Mouse (Mus musculus): ENCODE results near the gene Sh2d4b. TPM values are rescaled to one million over a fixed set of nuclear protein-coding genes. Genes with fewer than 3 reads are reported as not detected.
A peak's percentile ranks its signal among the peaks of the same experiment; 100 is the strongest.

Gene Sh2d4b
- polyA plus RNA-seq, 1 experiment from 2014 or later: 1.6 TPM

DNA sequence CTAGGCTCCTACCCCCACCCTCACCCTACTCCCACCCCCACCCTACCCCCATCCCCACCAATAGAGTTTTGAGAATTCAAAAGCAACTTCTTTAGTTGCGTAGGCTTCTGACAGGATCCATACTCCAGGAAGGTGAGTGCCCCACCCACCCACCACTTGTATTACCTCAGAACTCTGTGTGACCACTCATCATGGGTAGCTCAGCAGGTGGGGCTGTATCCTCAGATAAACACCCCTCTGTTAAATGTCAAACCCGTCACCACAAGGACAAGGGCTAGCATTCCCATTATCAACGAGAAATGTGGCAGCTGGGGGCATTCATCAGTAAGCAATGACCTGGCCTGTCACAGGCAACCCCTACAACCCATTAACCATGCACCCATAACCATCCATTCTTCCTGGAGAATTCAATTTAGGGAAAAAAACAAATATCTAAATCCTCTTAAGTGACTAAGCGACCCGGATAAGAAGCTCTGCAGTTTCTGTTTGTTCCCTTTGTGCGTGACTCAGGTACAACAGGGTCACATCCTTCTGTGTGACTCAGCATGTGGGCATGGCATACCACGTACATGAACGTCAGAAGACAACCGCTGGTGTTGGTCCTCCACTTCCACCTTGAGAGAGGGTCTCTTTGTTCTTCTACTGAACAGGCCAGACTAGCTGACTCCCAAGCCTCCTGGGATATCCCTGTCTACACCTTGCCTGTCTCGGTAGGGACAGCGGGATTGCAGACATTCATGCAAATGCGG is 9.4 kb upstream of the Sh2d4b start:
- no peak for ATAC-seq (ENCODE audit: low read depth)
- WGBS: 75% methylated on average over 12 of the region's 12 CpGs
- no peak overlapping the region for H3K27ac ChIP-seq (replicated peaks)
- H3K27me3 ChIP-seq: no peaks in the 10 kb centered on the region
- peaks cover 24% of the 10 kb centered on the region for H3K36me3 ChIP-seq
- H3K9ac ChIP-seq: no peak overlapping the region
- no peak overlapping the region for H3K4me3 ChIP-seq
- H3K9me3 ChIP-seq: no peaks in the 10 kb centered on the region
- no peaks in the 10 kb centered on the region; the same call in 1 of the 2 replicates for H3K4me1 ChIP-seq (replicated peaks)
- H3K4me2 ChIP-seq: no peak overlapping the region

DNA sequence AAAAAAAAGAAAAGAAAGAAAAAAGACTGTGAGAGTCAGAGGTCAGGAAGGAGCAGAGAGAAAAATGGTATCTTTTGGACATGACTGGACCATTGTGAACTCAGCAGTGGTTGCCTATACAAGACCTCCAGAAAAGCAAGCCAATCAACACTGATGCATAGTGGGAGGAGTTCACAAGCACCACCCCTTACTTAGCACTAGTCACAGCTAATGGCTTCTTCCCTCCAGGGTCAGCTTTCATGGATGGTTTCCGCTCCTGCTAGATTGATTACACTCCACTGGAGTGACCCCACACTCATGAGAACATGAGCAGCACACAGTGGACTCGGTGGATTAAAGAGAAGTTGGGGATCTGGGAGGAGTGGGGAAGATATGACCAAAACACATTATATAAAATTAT is 7.2 kb upstream of the Sh2d4b start:
- WGBS: 63% methylated on average over 2 of the region's 2 CpGs
- no peak for ATAC-seq (ENCODE audit: low read depth)
- no peaks in the 10 kb centered on the region for H3K9me3 ChIP-seq
- no peaks in the 10 kb centered on the region; the same call in 1 of the 2 replicates for H3K4me1 ChIP-seq (replicated peaks)
- no peak overlapping the region for H3K4me3 ChIP-seq
- peaks cover 3% of the 10 kb centered on the region for H3K36me3 ChIP-seq
- no peak overlapping the region for H3K4me2 ChIP-seq
- H3K27ac ChIP-seq (replicated peaks): no peak overlapping the region
- no peak overlapping the region for H3K9ac ChIP-seq
- no peaks in the 10 kb centered on the region for H3K27me3 ChIP-seq

DNA sequence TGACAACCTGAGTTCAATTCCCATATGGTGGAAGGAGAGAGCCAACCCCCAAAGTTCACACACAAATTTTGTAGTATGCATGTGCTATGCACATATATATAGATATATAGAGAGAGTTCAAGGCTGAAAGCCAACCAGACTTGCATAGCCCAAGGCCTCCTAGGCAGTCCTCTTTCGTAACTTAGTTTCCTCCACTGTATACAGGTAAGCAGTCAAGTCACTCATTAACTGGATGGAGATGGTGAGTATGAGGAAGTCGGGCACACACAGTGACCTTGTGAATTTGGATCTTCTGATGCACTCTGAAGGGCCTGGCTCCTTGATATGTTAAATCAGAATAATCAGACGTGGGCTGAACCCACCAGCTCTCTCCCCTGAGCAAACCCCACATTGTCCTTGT is 4.8 kb upstream of the Sh2d4b start:
- peaks cover 8% of the 10 kb centered on the region for H3K4me1 ChIP-seq (replicated peaks)
- no peak overlapping the region for H3K9ac ChIP-seq
- no peak for ATAC-seq (ENCODE audit: low read depth)
- no peaks in the 10 kb centered on the region for H3K9me3 ChIP-seq
- H3K27me3 ChIP-seq: no peaks in the 10 kb centered on the region
- 0 out of 2 replicates have a peak, but pooled peaks cover 2% of the 10 kb centered on the region for H3K36me3 ChIP-seq
- WGBS: 83% methylated on average over 3 of the region's 3 CpGs
- H3K4me3 ChIP-seq: no peak overlapping the region
- H3K27ac ChIP-seq (replicated peaks): no peak overlapping the region
- H3K4me2 ChIP-seq: no peak overlapping the region

DNA sequence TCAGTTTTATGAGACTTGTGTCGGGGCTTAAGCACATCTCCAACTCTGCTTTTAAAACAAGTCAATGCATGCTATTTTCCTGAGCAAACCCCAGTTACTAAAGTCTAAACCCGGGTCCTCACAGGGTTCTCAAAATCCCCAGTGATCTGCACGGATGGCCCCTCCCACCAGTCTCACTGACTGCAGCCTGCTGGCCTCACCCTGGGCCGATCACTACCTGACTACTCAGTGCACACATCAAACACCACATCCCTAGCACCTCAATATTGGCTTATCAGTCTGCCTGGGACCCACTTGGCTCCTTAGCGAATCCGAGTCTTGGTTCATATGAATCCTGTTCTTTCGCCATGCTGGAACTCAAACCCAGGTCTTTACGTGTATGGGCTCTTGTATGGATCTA is 2.6 kb upstream of the Sh2d4b start:
- H3K9me3 ChIP-seq: no peaks in the 10 kb centered on the region
- H3K4me3 ChIP-seq: no peak overlapping the region
- H3K36me3 ChIP-seq: no peaks in the 10 kb centered on the region
- H3K4me1 ChIP-seq (replicated peaks): peaks cover 8% of the 10 kb centered on the region; the same call in 1 of the 2 replicates
- no peak overlapping the region for H3K4me2 ChIP-seq
- no peak overlapping the region for H3K27ac ChIP-seq (replicated peaks)
- H3K9ac ChIP-seq: no peak overlapping the region
- ATAC-seq (ENCODE audit: low read depth): no peak
- WGBS: 83% methylated on average over 8 of the region's 8 CpGs
- no peaks in the 10 kb centered on the region for H3K27me3 ChIP-seq

DNA sequence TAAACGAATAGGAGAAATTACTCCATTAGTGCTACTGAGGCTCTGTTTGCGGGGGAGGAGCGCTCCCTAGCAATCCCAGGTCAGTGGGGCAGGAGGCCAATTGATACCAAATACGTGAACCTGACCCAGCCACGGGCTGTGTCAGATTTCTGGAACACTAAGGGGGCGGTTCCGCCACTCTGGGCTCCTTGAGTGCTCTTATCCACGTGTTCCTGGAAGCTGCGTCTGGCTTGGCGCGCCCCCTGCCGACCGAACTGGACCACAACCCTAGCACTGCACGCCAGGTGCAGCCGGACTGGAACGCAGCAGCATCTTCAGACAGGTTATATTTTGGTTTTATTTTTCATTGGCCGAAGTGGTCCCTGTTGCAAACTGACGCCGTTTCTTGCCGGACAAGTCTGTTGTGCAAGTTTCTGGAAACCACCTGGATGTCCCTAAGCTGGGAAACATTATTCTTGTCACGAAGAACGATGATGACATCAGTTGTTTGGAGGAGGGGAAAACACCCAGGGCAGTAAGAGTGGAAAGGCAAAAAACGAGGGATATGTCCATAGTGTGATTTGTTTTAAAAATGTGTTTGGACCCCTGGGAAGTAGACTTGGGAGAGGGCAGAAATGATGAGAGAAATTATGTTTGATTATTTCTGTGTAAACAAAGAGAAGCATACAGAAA is 1.6 kb upstream of the Sh2d4b start:
- Histone ChIP-seq H3K36me3 (no peaks in the 10 kb centered on the region), H3K4me3 (peak overlapping the region; percentile 21), H3K27ac (replicated peaks) (no peak overlapping the region), H3K27me3 (no peaks in the 10 kb centered on the region), H3K9me3 (no peaks in the 10 kb centered on the region), H3K9ac (peak overlapping the region; percentile 32; the same call in 1 of the 2 replicates), H3K4me1 (replicated peaks) (peaks cover 8% of the 10 kb centered on the region; the same call in 1 of the 2 replicates), H3K4me2 (peak overlapping the region; percentile 50)
- ATAC-seq (ENCODE audit: low read depth): peak; percentile 89
- 16% methylated on average over 23 of the region's 23 CpGs for WGBS

DNA sequence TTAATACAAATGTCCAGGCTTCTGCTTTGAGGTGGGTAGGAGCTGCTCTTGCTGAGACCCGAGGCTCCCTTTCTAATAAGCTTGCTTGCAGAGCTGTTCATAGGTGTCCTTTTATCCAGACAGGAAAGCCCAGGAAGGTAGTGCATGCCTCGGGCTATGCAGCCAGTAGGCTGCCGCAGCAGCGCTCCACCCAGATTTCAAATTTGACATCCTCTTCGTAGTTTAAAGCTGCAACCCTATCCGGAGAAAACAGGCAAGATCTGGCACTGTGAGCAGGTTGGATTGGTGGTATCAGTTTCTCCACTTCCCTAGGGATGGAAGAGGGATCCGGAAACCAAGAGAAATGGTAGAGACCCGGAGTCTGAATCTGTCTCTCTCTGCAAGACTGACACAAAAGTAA is 818 bp upstream of the Sh2d4b start:
- H3K9ac ChIP-seq: peak overlapping the region; percentile 32
- 0 out of 2 replicates have a peak, but pooled peaks have one; percentile 9 for ATAC-seq (ENCODE audit: low read depth)

DNA sequence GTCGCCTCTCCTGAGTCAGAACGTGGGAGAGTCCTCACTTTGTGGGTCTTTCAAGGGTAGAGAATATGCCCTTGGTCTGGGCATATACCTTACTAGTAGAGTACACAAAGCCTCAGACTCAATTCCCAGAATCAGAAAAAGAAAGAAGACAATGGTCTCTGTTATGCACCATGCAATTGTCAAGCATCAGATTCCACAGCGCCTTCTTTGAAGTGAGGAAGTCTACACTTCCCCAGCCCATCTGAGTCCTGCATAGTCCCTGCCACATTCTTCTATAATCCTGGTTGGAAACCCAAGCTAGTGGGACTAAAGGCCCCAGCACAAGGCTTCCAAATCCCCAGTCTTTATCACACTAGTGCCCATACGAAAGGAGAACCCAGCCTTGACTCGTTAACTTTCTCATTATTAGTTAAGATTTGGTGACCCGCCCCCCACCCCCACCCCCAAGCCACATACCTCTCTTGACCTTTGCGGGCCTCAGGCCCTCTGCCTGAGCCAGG is 690 bp downstream of the Sh2d4b start:
- Histone ChIP-seq H3K9me3 (no peaks in the 10 kb centered on the region), H3K4me3 (no peak overlapping the region), H3K27me3 (no peaks in the 10 kb centered on the region), H3K9ac (no peak overlapping the region), H3K27ac (replicated peaks) (no peak overlapping the region), H3K4me2 (no peak overlapping the region), H3K4me1 (replicated peaks) (peaks cover 8% of the 10 kb centered on the region; the same call in 1 of the 2 replicates), H3K36me3 (no peaks in the 10 kb centered on the region)
- ATAC-seq (ENCODE audit: low read depth): no peak
- 91% methylated on average over 7 of the region's 7 CpGs for WGBS

More for the DNA sequence above, 818 bp upstream of the Sh2d4b start:
- H3K36me3 ChIP-seq: no peaks in the 10 kb centered on the region
- no peak overlapping the region for H3K4me2 ChIP-seq
- WGBS: 73% methylated on average over 8 of the region's 8 CpGs
- H3K27ac ChIP-seq (replicated peaks): no peak overlapping the region; the same call in 1 of the 2 replicates
- H3K4me3 ChIP-seq: no peak overlapping the region
- H3K4me1 ChIP-seq (replicated peaks): peaks cover 8% of the 10 kb centered on the region; the same call in 1 of the 2 replicates
- no peaks in the 10 kb centered on the region for H3K9me3 ChIP-seq
- no peaks in the 10 kb centered on the region for H3K27me3 ChIP-seq

DNA sequence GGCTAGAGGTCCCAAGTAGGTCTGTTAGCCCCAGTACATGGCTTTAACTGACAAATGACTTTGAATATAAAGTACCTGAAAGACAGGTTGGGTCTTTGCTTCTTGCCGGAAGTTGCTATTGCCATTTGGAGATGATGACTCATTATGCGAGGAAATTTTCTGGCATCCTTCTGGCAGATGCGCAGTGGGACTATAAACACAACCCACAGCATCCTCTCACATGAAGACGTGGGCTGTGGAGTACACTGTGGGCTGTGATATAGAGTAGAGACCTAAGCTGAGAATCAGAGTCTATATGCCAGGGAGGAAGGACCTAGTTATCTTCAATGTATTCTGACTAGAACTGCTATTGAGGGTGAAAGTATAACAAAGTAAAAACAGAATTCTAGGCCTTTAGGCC is 1.6 kb downstream of the Sh2d4b start:
- Histone ChIP-seq H3K4me3 (no peak overlapping the region), H3K9ac (no peak overlapping the region), H3K4me1 (replicated peaks) (peaks cover 8% of the 10 kb centered on the region; the same call in 1 of the 2 replicates), H3K27ac (replicated peaks) (no peak overlapping the region), H3K27me3 (no peaks in the 10 kb centered on the region), H3K36me3 (no peaks in the 10 kb centered on the region), H3K4me2 (no peak overlapping the region), H3K9me3 (no peaks in the 10 kb centered on the region)
- WGBS: 90% methylated on average over 4 of the region's 4 CpGs
- no peak for ATAC-seq (ENCODE audit: low read depth)

DNA sequence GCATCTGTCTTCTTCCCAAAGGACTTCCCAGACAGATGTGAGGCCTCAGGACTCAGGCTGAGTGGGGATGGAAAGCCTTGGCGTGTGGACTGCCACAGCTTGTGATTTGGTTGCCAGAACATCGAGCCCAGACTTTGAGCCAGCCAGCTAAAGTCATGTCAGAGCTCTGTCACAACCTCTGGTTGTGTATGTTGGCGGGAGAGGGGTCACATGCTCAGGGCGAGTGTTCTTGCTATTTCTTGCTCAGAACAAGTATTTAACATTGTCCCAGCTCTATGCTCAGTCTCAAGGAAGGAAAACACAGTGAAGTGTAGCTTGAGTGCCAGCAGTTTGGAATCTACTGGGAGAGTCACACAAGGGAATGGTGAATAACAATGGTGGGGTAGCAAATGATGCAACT is 3.4 kb downstream of the Sh2d4b start:
- 78% methylated on average over 4 of the region's 4 CpGs for WGBS
- H3K36me3 ChIP-seq: no peaks in the 10 kb centered on the region
- no peak overlapping the region for H3K4me3 ChIP-seq
- no peaks in the 10 kb centered on the region for H3K9me3 ChIP-seq
- no peaks in the 10 kb centered on the region for H3K27me3 ChIP-seq
- ATAC-seq (ENCODE audit: low read depth): no peak
- no peak overlapping the region for H3K27ac ChIP-seq (replicated peaks)
- H3K9ac ChIP-seq: no peak overlapping the region
- no peak overlapping the region for H3K4me2 ChIP-seq
- H3K4me1 ChIP-seq (replicated peaks): peaks cover 8% of the 10 kb centered on the region; the same call in 1 of the 2 replicates

DNA sequence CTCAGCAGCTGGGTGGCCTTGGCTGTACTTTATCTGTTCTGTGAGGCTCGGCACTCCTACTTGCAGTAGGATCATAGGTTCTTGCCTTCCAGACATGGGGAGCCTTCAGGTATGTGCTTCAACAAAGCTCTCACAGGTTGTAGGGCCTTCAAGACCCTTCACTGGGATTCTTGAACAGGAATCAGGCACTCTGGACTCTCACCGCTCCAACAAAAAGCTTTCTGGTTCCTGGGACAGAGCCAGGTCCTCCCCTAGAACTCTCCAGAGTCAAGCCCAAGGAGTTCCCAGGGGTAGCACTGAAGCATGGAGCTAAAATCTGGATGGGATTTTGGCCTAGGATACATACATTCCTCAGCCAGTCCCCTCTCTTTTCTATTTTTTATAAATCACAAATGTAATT is 3.9 kb downstream of the Sh2d4b start:
- Histone ChIP-seq H3K27ac (replicated peaks) (no peak overlapping the region), H3K9me3 (no peaks in the 10 kb centered on the region), H3K4me2 (no peak overlapping the region), H3K4me1 (replicated peaks) (peaks cover 4% of the 10 kb centered on the region; the same call in 1 of the 2 replicates), H3K27me3 (no peaks in the 10 kb centered on the region), H3K4me3 (no peak overlapping the region), H3K9ac (no peak overlapping the region), H3K36me3 (no peaks in the 10 kb centered on the region)
- 89% methylated on average over 2 of the region's 2 CpGs for WGBS
- no peak for ATAC-seq (ENCODE audit: low read depth)

DNA sequence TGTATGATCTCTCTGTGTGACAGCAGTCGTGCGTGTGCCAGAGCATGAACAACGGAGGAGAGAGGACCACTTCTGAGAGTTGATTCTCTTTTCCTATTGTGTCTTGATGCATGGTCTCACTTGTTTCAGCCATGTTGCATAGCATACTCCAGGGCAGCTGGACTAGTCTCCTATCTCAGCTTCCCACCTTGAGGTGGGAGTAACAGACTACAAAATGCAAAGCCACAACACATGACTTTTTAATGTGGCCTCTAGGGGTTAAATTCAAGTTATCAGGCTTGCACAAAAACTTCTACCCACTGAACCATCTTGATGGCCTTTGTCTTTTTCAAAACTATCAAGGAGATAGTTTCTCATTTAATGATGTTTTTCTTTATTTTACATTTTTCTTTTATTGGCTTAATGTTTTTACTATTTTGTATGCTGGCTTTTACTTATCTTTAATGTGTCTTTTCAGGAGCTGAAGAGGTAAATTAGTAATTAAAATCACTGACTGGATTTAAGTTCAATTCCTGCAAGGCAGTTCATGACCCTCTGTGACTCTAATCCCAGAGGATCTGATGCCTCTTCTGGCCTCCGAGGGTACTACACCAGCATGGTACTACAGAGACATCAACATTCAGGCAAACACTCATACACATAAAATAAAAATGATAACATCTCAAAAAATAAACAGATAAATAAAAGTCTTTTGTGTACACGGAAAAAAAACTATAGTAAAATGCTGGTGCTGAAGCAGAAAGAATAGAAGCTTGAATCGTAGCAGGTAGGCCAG is 6.5 kb downstream of the Sh2d4b start:
- no peaks in the 10 kb centered on the region for H3K36me3 ChIP-seq
- no peak overlapping the region for H3K4me3 ChIP-seq
- H3K27me3 ChIP-seq: no peaks in the 10 kb centered on the region
- no peaks in the 10 kb centered on the region for H3K9me3 ChIP-seq
- H3K4me1 ChIP-seq (replicated peaks): no peaks in the 10 kb centered on the region
- WGBS: 84% methylated on average over 6 of the region's 6 CpGs
- no peak for ATAC-seq (ENCODE audit: low read depth)
- H3K4me2 ChIP-seq: no peak overlapping the region
- no peak overlapping the region for H3K27ac ChIP-seq (replicated peaks)
- H3K9ac ChIP-seq: no peak overlapping the region

DNA sequence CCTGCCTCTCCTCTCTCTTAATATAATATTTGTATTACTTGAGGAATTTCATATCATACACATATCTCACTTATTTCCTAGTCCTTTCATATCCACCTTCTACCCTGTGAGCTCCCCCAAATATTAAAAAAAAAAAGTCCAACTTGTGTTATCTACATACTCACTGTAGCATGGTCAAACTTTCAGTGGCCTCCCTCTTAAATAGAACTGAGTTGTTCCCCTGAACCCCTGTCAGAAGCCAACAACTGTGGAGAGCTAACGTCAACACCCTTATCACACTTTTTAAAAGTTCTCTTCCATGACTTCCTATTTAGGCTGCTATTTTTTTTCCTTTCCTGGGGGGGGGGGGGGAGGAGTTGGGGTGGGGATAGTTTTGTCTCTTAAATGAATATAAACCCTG is 7.3 kb downstream of the Sh2d4b start:
- H3K27me3 ChIP-seq: no peaks in the 10 kb centered on the region
- no peak overlapping the region for H3K9ac ChIP-seq
- H3K36me3 ChIP-seq: no peaks in the 10 kb centered on the region
- no peak overlapping the region for H3K27ac ChIP-seq (replicated peaks)
- WGBS: 60% methylated on average over 1 of the region's 1 CpGs
- no peaks in the 10 kb centered on the region for H3K4me1 ChIP-seq (replicated peaks)
- H3K4me2 ChIP-seq: no peak overlapping the region
- no peak overlapping the region for H3K4me3 ChIP-seq
- ATAC-seq (ENCODE audit: low read depth): no peak
- H3K9me3 ChIP-seq: no peaks in the 10 kb centered on the region
